Mouse (Mus musculus) natural killer cell, adult 2 months (primary cell): ENCODE results near the gene Vmn1r94.
"Not testable (repeated sequence)": the region's sequence is repeated elsewhere in the genome, so short reads cannot be mapped to it uniquely, and the experiment has no call there.

ENCODE experiments used
- DNase-seq, 2 experiments: peaks; one replicate each; pipeline ENCODE4 v3.0.0; 2022; ENCODE audit warnings: low spot score in 2 of 2

Vmn1r94 gene

DNA sequence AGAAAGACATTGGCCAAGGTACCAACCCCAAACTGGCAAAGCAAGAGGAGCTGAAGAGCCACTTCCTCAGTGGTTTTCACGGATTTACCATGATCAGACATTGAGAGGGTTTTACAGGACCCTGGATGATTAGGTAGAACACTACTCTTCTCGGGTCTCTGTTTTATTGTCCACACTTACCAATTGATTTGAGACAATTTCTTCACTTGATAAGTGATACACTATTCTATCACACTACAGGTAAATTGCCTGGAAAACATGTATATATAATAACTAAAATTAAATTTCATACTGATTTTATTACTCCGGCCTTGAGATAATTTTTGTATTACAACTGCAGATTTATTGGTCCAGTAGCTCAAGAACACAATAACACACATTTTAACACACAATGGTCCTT is at the start of gene Vmn1r94:
Gene Vmn1r94, minus strand, starts transcription at position 101 of the 400 bp plus-strand sequence.
- DNase-seq: not testable (repeated sequence)

GRCm38 (mm10) chr7:20205507-20205906 is 37.3 kb upstream of the Vmn1r94 start, which contains the start of gene Gm6164:
Gm6164 (minus strand) TSS chr7:20205607.
- DNase-seq: not testable (repeated sequence)

DNA sequence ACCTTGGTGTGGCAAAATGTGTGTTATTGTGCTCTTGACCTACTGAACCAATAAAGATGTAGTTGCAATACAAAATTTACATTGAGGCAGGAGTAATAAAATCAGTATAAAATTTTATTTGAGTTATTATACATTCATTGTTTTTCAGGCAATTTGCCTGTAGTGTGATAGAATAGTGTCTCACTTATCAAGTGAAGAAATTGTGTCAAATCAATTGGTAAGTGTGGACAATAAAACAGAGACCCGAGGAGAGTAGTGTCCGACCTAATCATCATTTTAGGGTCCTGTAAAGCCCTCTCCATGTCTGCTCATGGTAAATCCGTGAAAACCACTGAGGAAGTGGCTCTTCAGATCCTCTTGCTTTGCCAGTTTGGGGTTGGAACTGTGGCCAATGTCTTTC is 25.2 kb upstream of the Vmn1r94 start, which contains the start of gene Vmn1r95:
Gene Vmn1r95, plus strand, starts transcription at position 301 of the 400 bp plus-strand sequence.
- not testable (repeated sequence) for DNase-seq

DNA sequence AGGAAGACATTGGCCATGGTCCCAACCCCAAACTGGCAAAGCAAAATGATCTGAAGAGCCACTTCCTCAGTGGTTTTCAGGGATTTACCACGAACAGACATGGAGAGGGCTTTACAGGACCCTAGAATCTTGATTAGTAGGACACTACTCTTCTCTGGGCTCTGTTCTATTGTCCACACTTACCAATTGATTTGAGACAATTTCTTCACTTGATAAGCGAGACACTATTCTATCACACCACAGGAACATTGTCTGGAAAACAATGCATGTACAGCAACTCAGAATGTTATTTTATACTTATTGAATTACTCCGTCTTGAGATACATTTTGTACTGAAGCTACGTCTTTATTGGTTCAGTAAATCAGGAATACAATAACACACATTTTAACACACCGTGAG is 29.2 kb downstream of the Vmn1r94 start, which contains the start of gene Vmn1r93:
Gene Vmn1r93, minus strand, starts transcription at position 101 of the 400 bp plus-strand sequence.
- not testable (repeated sequence) for DNase-seq

GRCm38 (mm10) chr7:20122479-20122878 is 45.7 kb downstream of the Vmn1r94 start, which contains the start of gene Gm16442:
Gm16442 (minus strand) TSS chr7:20122579.
- not testable (repeated sequence) for DNase-seq
